8 mouse cellular contexts compared by ENCODE assay signal in the genomic region with DNA sequence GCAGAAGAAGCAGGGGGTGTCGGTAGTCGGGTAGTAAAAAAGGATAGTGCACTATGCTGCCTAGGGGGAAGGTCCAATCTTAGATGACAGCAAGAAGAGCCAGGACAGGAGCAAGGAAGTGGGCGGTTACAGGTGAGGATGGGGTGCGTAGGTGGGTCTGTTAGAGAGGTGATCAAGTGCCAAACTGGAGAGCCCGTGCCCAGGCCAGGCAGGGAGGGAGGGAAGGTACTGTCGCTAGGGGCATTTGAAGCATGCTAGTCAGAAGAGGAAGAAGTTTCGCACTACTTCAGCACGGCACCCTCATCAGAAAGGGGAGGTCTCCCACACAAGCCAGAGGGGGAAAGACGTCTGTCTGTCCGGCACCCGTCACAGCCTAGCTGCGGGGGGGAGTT. TPM values are rescaled to one million over a fixed set of nuclear protein-coding genes. Genes with fewer than 3 reads are reported as not detected.
A peak's percentile ranks its signal among the peaks of the same experiment; 100 is the strongest.
DNase-seq lines count a peak whose midpoint lies in the region; ATAC-seq and TF ChIP-seq lines count a peak whose summit lies in the region.

No protein-coding gene starts in this region.

- intact Hi-C loops in heart, postnatal 25 days (cut with DNase I), result no loop called here

- no peak for TF ChIP-seq CTCF in E14TG2a.4 (conservative IDR thresholded peaks at IDR 0.05; ENCODE audit: low read length)
- 0 out of 2 replicates have a peak, but pooled peaks have one; percentile 11 for TF ChIP-seq CTCF in forebrain, postnatal 0 days (IDR thresholded peaks at IDR 0.05; ENCODE audit: low read depth)

- no peak for DNase-seq in heart, postnatal 25 days (ENCODE audit: low spot score)
- DNase-seq in forebrain, postnatal 0 days, result no peak
- DNase-seq in lung, postnatal 14 days, result peak; percentile 23
- no peak for DNase-seq in right cerebral cortex, postnatal 10 days (ENCODE audit: low spot score in 2 of 2)
- DNase-seq in MN1 (ENCODE audit: low spot score), result no peak
- no peak for DNase-seq in yolk sac, embryonic 10.5 days (ENCODE audit: low spot score)

- H3K4me2 ChIP-seq in heart, embryonic 11.5 days, result peak overlapping the region; percentile 94
- peak overlapping the region; percentile 84 for H3K4me2 ChIP-seq in forebrain, postnatal 0 days (ENCODE audit: low read depth)

- H3K27me3 ChIP-seq in heart, embryonic 11.5 days (ENCODE audit: control insufficient read depth, insufficient read depth, low read length), result no peaks in the 10 kb centered on the region
- H3K27me3 ChIP-seq in E14TG2a.4 (ENCODE audit: insufficient read depth, low read length), result no peaks in the 10 kb centered on the region
- H3K27me3 ChIP-seq in forebrain, postnatal 0 days (ENCODE audit: insufficient read depth, low read length), result no peaks in the 10 kb centered on the region

- WGBS in heart, embryonic 11.5 days (ENCODE audit: insufficient replicate concordance), result 6% methylated on average over 12 of the region's 12 CpGs
- WGBS in forebrain, postnatal 0 days, result 5% methylated on average over 12 of the region's 12 CpGs

- H3K9ac ChIP-seq in heart, embryonic 11.5 days (ENCODE audit: low read depth, low read length), result peak overlapping the region; percentile 92
- H3K9ac ChIP-seq in forebrain, postnatal 0 days, result peak overlapping the region; percentile 97

- ATAC-seq in heart, embryonic 11.5 days (replicated peaks; ENCODE audit: insufficient number of reproducible peaks, low FRiP score, low TSS enrichment), result no peak
- no peak; the same call in 1 of the 2 replicates for ATAC-seq in forebrain, postnatal 0 days

- no peaks in the 10 kb centered on the region for H3K9me3 ChIP-seq in heart, embryonic 11.5 days (replicated peaks; ENCODE audit: control insufficient read depth, low read length)
- no peaks in the 10 kb centered on the region for H3K9me3 ChIP-seq in E14TG2a.4 (ENCODE audit: low read length)
- H3K9me3 ChIP-seq in forebrain, postnatal 0 days (ENCODE audit: low read length), result no peaks in the 10 kb centered on the region

- H3K27ac ChIP-seq in heart, embryonic 11.5 days (ENCODE audit: low read depth, low read length), result peak overlapping the region; percentile 62; the same call in 1 of the 2 replicates
- peak overlapping the region; percentile 82 for H3K27ac ChIP-seq in forebrain, postnatal 0 days (ENCODE audit: low read depth, low read length)

- peaks cover 10% of the 10 kb centered on the region for H3K4me1 ChIP-seq in heart, embryonic 11.5 days (ENCODE audit: control insufficient read depth, insufficient read depth, low read length)
- peaks cover 38% of the 10 kb centered on the region for H3K4me1 ChIP-seq in E14TG2a.4 (replicated peaks; ENCODE audit: low read depth, low read length)
- H3K4me1 ChIP-seq in forebrain, postnatal 0 days (ENCODE audit: insufficient read depth), result peaks cover 16% of the 10 kb centered on the region

- peak overlapping the region; percentile 89 for H3K4me3 ChIP-seq in heart, embryonic 11.5 days (ENCODE audit: low read depth, low read length)
- peak overlapping the region; percentile 98 for H3K4me3 ChIP-seq in E14TG2a.4 (replicated peaks; ENCODE audit: low read length)
- peak overlapping the region; percentile 96 for H3K4me3 ChIP-seq in forebrain, postnatal 0 days (ENCODE audit: low read depth, low read length)

- peaks cover 6% of the 10 kb centered on the region; the same call in 1 of the 2 replicates for H3K36me3 ChIP-seq in heart, embryonic 11.5 days (ENCODE audit: control insufficient read depth, insufficient read depth, low read length)
- H3K36me3 ChIP-seq in E14TG2a.4 (ENCODE audit: insufficient read depth, low read length), result peaks cover 34% of the 10 kb centered on the region
- peaks cover 11% of the 10 kb centered on the region; the same call in 1 of the 2 replicates for H3K36me3 ChIP-seq in forebrain, postnatal 0 days (ENCODE audit: insufficient read depth)

RNA-seq across cellular contexts. Expression of a gene that starts 0.4 kb away (rescaled TPM):
- polyA plus RNA-seq in heart, embryonic 11.5 days (2014; fragmentation: Nextera tagmentation; extraction: Ambion mirVana), result 16.0 and 17.1 TPM in 2 replicates
- total RNA-seq in heart, postnatal 25 days (2021), result 10 to 100 TPM; 16.0 to 17.2 TPM
- 38.6 and 52.4 TPM in 2 replicates for total RNA-seq in forebrain, postnatal 0 days (2014; rRNA removed)
- 27.8 and 31.6 TPM in 2 replicates for polyA plus RNA-seq in forebrain, postnatal 0 days (2015; fragmentation: Nextera tagmentation; extraction: Ambion mirVana)

RNA-seq across cellular contexts. Expression of a gene that starts 9.6 kb away (rescaled TPM):
- polyA plus RNA-seq in heart, embryonic 11.5 days (2014; fragmentation: Nextera tagmentation; extraction: Ambion mirVana), result 2.7 and 4.2 TPM in 2 replicates
- 10 to 100 TPM; 17.7 to 31.0 TPM for total RNA-seq in heart, postnatal 25 days (2021)
- total RNA-seq in forebrain, postnatal 0 days (2014; rRNA removed), result 5.1 and 8.5 TPM in 2 replicates
- polyA plus RNA-seq in forebrain, postnatal 0 days (2015; fragmentation: Nextera tagmentation; extraction: Ambion mirVana), result 5.4 and 5.9 TPM in 2 replicates

RNA-seq across cellular contexts. Expression of a gene that starts 16.5 kb away (rescaled TPM):
- 3.1 and 3.8 TPM in 2 replicates for polyA plus RNA-seq in heart, embryonic 11.5 days (2014; fragmentation: Nextera tagmentation; extraction: Ambion mirVana)
- total RNA-seq in heart, postnatal 25 days (2021), result 10 to 100 TPM; 19.2 to 24.0 TPM
- 15.5 and 15.6 TPM in 2 replicates for total RNA-seq in forebrain, postnatal 0 days (2014; rRNA removed)
- 13.7 and 16.4 TPM in 2 replicates for polyA plus RNA-seq in forebrain, postnatal 0 days (2015; fragmentation: Nextera tagmentation; extraction: Ambion mirVana)

RNA-seq across cellular contexts. Expression of a gene that starts 58.2 kb away (rescaled TPM):
- 3.9 and 4.3 TPM in 2 replicates for polyA plus RNA-seq in heart, embryonic 11.5 days (2014; fragmentation: Nextera tagmentation; extraction: Ambion mirVana)
- 1 to 10 TPM; 5.7 to 6.3 TPM for total RNA-seq in heart, postnatal 25 days (2021)
- total RNA-seq in forebrain, postnatal 0 days (2014; rRNA removed), result 8.1 and 8.5 TPM in 2 replicates
- 4.2 and 5.7 TPM in 2 replicates for polyA plus RNA-seq in forebrain, postnatal 0 days (2015; fragmentation: Nextera tagmentation; extraction: Ambion mirVana)
